Mouse (Mus musculus) erythroid progenitor cell, adult 5-6 weeks (primary cell): ENCODE results near the gene Glod4. TPM values are rescaled to one million over a fixed set of nuclear protein-coding genes. Genes with fewer than 3 reads are reported as not detected.

Experiments used
- ATAC-seq: replicated peaks from 2 replicates; pipeline ENCODE4 v1.8.0; 2016; ENCODE audit warnings: moderate number of reproducible peaks, mild to moderate bottlenecking, moderate TSS enrichment, inconsistent platforms; ENCODE audit not compliant: poor library complexity, low FRiP score, severe bottlenecking
- total RNA-seq, 2 experiments: library from RNA; stranded (forward) in 1 of 2; stranded (reverse) in 1 of 2; fragments of 150-400 nt in 1 of 2; fragments of 186-747, 209-891 nt in 1 of 2; gene quantifications; 2 replicates each; pipeline versions ENCODE4 v1.2.3 to v1.2.4; 2015 to 2017; ENCODE audit warnings: low replicate concordance in 2 of 2

The Glod4 gene
- total RNA-seq (2015; ENCODE audit: low replicate concordance), result 13.7 and 15.9 TPM in 2 replicates
- 29.1 and 39.9 TPM in 2 replicates for total RNA-seq (2017; ENCODE audit: low replicate concordance)

GRCm38 (mm10) chr11:76242901-76243810, at the start of gene Glod4, which contains the start of gene Mrm3:
Glod4 (minus strand) TSS chr11:76243725.
Mrm3 (plus strand) TSS chr11:76243715.
- peak; percentile 98 for ATAC-seq

DNA sequence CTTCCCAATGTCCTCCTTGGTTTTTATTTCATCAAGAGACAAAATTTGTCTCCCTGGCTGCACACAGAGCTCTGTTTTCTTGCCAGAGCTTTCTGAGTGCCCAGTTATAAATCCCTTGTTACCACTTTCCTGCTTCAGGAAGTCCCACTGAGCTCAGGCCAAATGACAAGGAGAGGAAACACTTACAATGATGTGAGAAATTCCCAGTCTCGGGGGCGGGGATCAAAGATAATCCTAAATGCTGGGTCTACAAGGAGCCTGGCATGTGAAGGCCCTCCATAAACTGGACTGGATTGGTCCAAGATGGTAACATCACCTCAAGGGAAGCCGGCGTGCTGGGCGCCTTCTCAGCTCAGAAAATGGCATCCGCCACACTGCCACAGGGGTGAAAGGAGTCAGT, 49.3 kb upstream of the Glod4 start:
- no peak for ATAC-seq

DNA sequence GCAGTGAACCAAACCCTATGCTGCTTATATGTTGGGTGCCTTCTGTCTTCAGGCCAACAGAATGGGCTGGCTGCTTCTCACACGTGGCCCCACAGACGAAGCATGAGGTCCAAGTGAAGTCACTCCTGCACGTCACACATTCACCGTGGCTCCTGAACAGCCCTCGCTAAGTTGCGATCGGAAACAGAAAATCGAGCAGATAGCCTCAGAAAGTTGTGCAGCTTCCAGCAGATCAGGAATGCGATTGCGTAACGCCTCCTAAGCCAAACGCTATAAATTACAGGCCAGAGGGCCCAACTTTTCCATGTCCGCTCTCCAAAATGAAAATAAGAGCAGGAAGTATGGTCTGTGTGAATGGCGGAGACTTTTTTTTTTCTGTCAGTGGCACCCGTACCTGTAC, 48.9 kb upstream of the Glod4 start:
- no peak for ATAC-seq

DNA sequence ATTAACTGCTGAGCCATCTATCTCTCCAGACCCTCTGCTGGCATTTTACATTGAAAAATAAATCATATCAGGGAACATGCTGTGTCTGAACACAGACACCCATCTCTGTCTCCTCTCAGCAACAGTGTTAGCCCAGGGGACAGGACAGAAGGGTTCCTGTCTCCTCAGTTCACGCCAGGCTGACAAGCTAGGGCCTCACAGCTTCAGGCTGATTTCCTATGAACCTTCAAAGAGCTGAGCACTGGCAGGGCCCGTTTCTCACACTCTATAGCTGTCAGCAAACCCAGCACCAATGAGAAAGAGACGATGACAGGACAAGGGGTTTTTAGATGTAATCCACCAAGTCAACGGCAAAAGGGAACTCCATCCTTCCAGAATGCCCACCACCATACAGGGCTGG, 48.4 kb upstream of the Glod4 start:
- no peak for ATAC-seq

GRCm38 (mm10) chr11:76290367-76290766, 46.8 kb upstream of the Glod4 start:
- ATAC-seq, result no peak

DNA sequence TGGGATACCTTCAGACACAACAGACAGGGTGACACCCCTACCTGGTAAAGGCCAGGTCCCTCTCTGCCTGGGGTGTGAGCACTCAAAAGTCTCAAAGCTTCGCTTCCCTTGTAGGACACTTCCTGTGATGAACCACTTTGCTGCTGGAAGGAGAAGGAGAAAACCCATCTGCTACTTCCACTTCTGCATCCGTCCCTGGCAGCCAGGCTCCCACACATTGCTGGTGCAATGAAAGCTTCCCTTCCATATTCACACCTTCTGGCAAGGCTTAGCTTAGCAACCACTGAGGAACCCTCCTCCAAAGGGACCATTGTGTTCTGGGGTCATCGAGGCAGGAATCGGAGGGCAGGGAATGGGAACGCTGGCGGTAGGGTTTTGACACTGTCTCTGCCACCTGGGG, 45.1 kb upstream of the Glod4 start:
- no peak for ATAC-seq

DNA sequence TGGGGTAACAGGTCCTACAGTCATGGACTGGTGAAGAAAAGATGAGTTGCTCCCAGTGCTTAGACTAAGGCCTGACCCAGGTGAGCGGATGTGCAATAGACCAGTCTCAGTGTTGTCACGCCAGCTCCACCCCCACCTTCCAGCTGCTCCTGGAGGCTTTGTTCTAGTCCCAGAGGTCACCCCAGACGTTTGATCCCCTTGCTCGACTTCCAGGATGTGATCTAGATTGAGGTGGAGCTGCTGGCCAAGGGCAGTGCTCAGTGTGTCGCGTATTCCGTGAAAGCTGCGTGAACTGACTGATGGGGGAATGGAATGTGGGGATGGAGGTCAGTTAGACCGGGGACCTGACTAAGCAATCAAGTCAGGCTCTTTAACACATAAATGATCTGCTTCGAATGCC, 43.8 kb upstream of the Glod4 start:
- ATAC-seq, result no peak

DNA sequence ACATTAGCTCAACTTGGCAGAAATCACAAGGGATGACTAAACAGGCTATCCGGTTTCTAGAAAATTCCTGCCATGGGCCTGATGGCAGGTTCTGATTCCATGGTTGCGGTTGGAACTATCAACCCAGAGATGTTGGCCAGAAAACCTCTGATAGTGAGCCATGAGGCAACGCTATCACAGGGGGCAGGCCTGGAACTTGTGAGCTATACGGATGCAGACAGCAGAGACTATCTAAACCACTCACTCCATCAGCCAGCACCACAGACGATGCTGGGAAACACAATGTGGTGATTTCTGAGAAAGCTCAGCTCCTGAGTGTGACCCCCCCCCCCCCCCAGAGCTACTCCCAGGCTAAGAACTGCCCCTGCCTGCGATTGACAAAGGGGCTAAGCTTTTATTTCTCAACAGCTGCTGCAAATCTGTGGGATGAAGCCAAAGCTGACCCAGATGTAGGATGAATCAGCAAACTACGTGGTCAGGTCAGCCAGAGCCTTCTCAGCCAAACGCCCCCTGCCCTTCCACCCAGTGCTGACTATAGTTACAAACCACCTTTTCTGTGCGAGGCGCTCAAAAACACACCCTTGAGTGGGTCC, 43.1 kb upstream of the Glod4 start:
- ATAC-seq, result no peak

GRCm38 (mm10) chr11:76285431-76286075, 42.0 kb upstream of the Glod4 start:
- ATAC-seq, result no peak

DNA sequence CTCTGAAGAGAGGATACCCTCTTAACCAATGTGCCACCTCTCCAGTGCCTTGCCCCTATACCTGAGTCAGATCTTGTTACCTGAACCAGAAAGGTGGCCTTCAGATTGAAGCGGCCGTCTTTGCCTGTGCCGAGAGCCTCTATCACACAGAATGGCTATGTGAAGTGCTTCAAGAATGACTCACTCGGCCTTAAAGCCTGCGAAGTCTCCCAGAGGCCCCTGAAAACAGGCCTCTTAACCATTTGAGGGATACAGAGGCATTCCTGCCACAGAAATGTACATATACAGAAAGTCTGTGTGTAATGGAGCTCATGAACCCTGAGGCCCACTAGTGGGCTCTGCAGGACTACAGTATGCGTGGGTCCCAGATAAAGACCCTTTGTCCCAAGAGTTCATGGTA, 40.3 kb upstream of the Glod4 start:
- no peak for ATAC-seq

GRCm38 (mm10) chr11:76279971-76280370, 36.4 kb upstream of the Glod4 start:
- no peak for ATAC-seq

GRCm38 (mm10) chr11:76278960-76279852, 35.7 kb upstream of the Glod4 start:
- ATAC-seq, result no peak

DNA sequence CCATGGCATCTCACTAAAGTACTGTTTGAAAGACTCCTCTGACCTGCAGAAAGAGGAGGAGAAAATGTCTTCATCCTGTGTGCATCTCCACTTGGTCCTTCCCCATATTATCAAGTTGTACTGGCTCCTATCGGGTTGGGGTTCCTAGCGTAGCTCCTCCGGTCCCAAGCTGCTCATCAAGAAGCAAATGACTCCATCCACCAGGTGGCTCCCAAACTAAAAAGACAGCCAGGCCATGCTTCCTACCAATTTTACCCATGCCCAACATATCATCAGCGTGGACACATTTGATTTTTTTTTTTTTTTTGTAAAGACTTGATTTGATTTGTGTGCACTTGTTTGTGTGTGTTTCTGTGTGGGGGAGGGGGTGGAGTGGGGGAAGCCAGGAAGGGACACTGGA, 28.9 kb upstream of the Glod4 start:
- ATAC-seq, result no peak

DNA sequence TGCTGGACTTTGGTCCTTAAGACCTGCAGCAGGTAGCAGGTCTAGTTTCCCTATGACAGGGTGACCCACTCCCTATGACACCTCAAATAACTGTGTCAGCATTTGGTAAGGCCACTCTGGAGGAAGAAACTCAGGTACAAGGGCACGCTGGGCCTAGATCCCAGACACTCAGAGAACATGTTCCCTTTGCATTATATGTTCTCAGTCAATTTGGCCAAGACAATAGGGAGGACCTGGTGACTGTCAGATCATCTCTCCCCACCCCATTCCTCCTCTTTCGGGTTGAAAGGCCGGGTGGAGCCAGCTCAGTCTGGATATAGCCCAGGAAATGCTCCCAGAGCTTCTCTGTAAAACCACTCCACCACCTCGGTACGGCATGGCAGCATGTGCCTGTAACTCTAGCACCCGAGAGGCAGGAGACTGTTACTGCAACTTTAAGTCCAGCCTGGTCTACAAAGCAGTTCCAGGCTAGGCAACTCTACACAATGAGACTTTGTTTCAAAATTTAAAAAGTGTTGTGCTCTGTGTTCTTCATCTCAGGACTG, 25.1 kb upstream of the Glod4 start:
- no peak for ATAC-seq

- no peak for ATAC-seq
Measured at GRCm38 (mm10) chr11:76268001-76268459, 24.5 kb upstream of the Glod4 start.

DNA sequence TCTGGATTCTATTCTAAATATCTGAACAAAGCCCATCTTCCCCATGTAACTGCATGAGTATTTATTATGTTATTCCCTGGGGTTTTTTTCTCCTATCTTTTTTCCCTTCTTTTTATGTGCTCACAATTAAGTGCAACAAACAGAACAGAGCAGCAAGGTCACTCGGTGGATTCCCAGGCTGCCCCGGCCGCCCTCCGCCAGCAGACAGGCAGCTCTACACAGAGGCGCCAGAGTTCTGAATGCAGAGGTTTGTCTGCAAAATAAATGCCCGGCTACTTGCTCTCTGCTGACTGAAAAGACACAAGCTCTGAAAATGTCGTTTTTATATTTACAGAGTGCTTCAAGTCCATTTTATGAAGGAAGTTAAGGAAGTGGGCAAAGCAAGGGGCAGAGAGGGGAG, 24.0 kb upstream of the Glod4 start:
- ATAC-seq, result no peak

- ATAC-seq, result no peak
Measured at GRCm38 (mm10) chr11:76262611-76263351, 19.3 kb upstream of the Glod4 start.

DNA sequence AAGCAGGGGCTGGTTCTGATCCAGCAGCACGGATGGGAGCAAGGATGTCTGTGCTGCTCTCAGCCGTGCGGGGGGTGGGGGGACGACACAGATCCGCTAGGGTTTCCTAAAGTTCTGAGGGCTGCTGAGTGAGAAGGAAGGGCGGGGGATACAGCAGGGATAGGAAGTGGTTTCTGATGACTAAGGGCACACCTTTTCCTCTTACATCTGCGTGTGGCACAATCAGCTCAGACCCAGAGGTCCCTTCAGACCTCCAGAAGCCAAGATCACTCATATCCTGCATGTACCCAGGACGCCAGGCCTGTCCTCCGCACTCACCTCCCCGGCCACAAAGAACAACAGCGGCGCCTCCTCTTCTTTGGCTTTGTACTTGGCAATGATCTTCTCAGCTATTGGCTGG, 17.7 kb upstream of the Glod4 start:
- no peak for ATAC-seq
